ENCODE assay signal across 8 mouse cellular contexts in the genomic region with DNA sequence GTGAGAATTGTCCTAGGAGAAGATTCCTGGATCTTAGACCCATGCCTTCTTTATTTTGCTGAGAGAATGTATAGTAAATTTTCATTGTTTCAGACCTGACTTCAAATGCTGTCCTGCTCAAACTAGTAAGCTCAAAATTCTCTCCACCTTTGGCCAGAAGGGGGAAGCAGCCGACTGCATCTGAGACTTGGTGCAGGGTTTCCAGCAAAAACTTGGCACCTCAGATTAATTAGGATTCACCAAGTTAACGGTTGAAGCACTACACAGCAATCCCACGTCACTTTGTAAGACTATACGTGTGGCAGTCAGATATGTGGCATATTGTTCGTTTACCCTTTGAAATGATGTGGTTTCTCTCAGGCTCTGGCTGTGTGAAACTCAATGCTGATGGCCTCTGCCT. TPM values are rescaled to one million over a fixed set of nuclear protein-coding genes. Genes with fewer than 3 reads are reported as not detected.
DNase-seq lines count a peak whose midpoint lies in the region; ATAC-seq lines count a peak whose summit lies in the region.

No protein-coding gene starts in this region.

- DNase-seq in left cerebral cortex, adult 18-20 months (ENCODE audit: low spot score in 2 of 2) = peak; percentile 40 to 51
- DNase-seq in left cerebral cortex, adult 11 months (ENCODE audit: low spot score) = no peak
- peak; percentile 26 for DNase-seq in ZHBTc4 (ENCODE audit: low read depth, low spot score)
- peak; percentile 14 to 49 for DNase-seq in kidney, adult 8-10 months
- peak; percentile 14 to 27 for DNase-seq in lung, adult 18-20 months
- no peak for DNase-seq in spleen, postnatal 36 days (ENCODE audit: low spot score in 2 of 2)

- 0 out of 2 replicates have a peak, but pooled peaks have one; percentile 50 for ATAC-seq in common myeloid progenitor, adult 5-6 weeks (replicated peaks; ENCODE audit: low read depth, poor library complexity, severe bottlenecking)
- no peak for ATAC-seq in megakaryocyte, adult 5-6 weeks (ENCODE audit: poor library complexity, severe bottlenecking)

RNA-seq across cellular contexts. Expression of a gene that starts 31.9 kb away (rescaled TPM):
- total RNA-seq in left cerebral cortex, adult 18-20 months (2021) = 10 to 100 TPM; 17.9 to 18.1 TPM
- 21.9 and 24.7 TPM in 2 replicates for total RNA-seq in common myeloid progenitor, adult 5-6 weeks (2017)
- 27.9 and 36.1 TPM in 2 replicates for total RNA-seq in megakaryocyte, adult 5-6 weeks (2015)
- total RNA-seq in megakaryocyte, adult 5-6 weeks (2017) = 22.4 and 23.9 TPM in 2 replicates

Comparison
In these comparisons a context has a peak if more than half of its experiments do, and no peak if none do; other contexts are left out.
1. DNase-seq: peak in left cerebral cortex, adult 18-20 months (2 of 2), ZHBTc4 (single experiment), kidney, adult 8-10 months (2 of 2) and lung, adult 18-20 months (2 of 2); none in left cerebral cortex, adult 11 months (single experiment) and spleen, postnatal 36 days (0 of 2).